Mouse (Mus musculus) forebrain, embryonic 12.5 days (tissue): ENCODE results near the gene 2310022A10Rik. TPM values are rescaled to one million over a fixed set of nuclear protein-coding genes. Genes with fewer than 3 reads are reported as not detected.

ENCODE experiments used
- ATAC-seq: fragments of 200-750 bp; cut with Nextera tagmentation; 2 replicates; pipeline ENCODE4 v1.8.0; 2017; ENCODE audit warnings: moderate TSS enrichment; ENCODE audit not compliant: low FRiP score
- H3K27ac ChIP-seq: fragments of 300-500 bp; sonication (generic); 2 replicates; pipeline ENCODE4 v1.5.1; 2016; ENCODE audit warnings: mild to moderate bottlenecking
- H3K27me3 ChIP-seq: fragments of 300-500 bp; sonication (generic); 2 replicates; pipeline ENCODE4 v1.6.1; 2016; ENCODE audit warnings: mild to moderate bottlenecking
- H3K36me3 ChIP-seq: fragments of 300-500 bp; sonication (generic); replicated peaks from 2 replicates; pipeline ENCODE4 v1.6.1; 2016; ENCODE audit warnings: mild to moderate bottlenecking
- H3K4me1 ChIP-seq: fragments of 300-500 bp; sonication (generic); 2 replicates; pipeline ENCODE4 v1.6.1; 2016
- H3K4me2 ChIP-seq: fragments of 300-500 bp; sonication (generic); 2 replicates; pipeline ENCODE4 v1.6.1; 2016; ENCODE audit warnings: mild to moderate bottlenecking, moderate library complexity
- H3K4me3 ChIP-seq: fragments of 300-500 bp; sonication (generic); replicated peaks from 2 replicates; pipeline ENCODE4 v1.5.1; 2016; ENCODE audit warnings: mild to moderate bottlenecking
- H3K9ac ChIP-seq: fragments of 300-500 bp; sonication (generic); 2 replicates; pipeline ENCODE4 v1.6.1; 2016; ENCODE audit warnings: mild to moderate bottlenecking
- H3K9me3 ChIP-seq: fragments of 300-500 bp; sonication (generic); 2 replicates; pipeline ENCODE4 v1.6.1; 2016
- WGBS: fragments of 180-500 bp; shearing (Covaris S2); methylation state at CpG from one replicate; pipeline ENCODE4 v1.1.7; 2016; 5-methylcytosine and 5-hydroxymethylcytosine counted together
- polyA plus RNA-seq: library from polyadenylated mRNA; unstranded; fragments of >200 nt; fragmentation: Nextera tagmentation; extraction: Ambion mirVana; gene quantifications from 2 replicates; pipeline ENCODE4 v1.2.1, GENCODE M21; 2016

2310022A10Rik gene
- polyA plus RNA-seq, 1 experiment from 2014 or later, result 38.7 TPM

GRCm38 (mm10) chr7:27577589-27577988, 24.6 kb downstream of the 2310022A10Rik start:
- Histone ChIP-seq H3K4me2 (no peak overlapping the region), H3K4me1 (no peaks in the 10 kb centered on the region), H3K27ac (no peak overlapping the region), H3K9ac (no peak overlapping the region), H3K36me3 (peaks cover 86% of the 10 kb centered on the region), H3K4me3 (no peak overlapping the region), H3K27me3 (no peaks in the 10 kb centered on the region), H3K9me3 (no peaks in the 10 kb centered on the region)
- ATAC-seq, result no peak
- 93% methylated on average over 6 of the region's 6 CpGs for WGBS

DNA sequence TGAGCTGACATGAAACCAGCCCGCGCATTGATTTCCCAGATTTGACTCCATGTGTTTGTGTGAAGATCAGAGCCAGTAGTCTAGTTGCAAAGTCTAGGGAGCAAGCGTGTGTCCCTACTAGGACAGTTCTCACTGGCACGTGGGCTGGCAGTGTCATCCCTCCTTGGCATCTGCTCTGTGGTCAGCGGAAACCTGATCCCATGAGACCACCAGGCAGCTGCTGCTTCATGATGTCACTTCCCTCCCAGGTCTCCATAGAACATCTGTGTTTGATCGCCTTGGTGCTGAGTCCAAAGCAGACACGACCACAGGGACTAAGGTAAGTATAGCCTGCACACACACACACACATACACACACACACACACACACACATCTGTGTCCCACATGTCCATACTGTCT, 25.4 kb downstream of the 2310022A10Rik start:
- ATAC-seq, result no peak
- Histone ChIP-seq H3K27me3 (no peaks in the 10 kb centered on the region), H3K4me3 (no peak overlapping the region), H3K27ac (no peak overlapping the region), H3K4me2 (no peak overlapping the region), H3K9me3 (no peaks in the 10 kb centered on the region), H3K4me1 (no peaks in the 10 kb centered on the region), H3K36me3 (peaks cover 91% of the 10 kb centered on the region), H3K9ac (no peak overlapping the region)
- WGBS, result 92% methylated on average over 7 of the region's 7 CpGs

- ATAC-seq, result no peak
- peaks cover 84% of the 10 kb centered on the region for H3K36me3 ChIP-seq
- WGBS, result 89% methylated on average over 14 of the region's 14 CpGs
These were observed 27.5 kb downstream of the 2310022A10Rik start for GRCm38 (mm10) chr7:27580380-27581174.

DNA sequence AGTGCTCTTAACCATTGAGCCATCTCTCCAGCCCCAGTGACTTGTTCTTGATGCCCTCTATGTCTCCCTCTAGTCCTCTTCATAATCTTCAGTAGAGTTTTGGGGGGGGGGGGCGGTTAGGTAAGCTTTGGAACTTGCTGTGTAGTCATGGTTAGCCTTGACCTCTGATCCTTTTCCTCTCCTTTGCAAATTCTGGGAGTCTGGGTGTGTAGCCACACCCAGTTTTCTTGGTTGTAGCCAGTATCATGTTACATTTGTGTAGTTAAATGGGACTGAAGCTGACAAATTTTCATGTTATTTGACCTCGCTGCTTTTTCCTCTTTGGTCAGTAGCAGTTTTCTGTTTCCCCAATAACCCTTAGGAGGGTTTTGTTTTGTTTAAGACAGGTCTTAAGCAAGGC, 33.8 kb downstream of the 2310022A10Rik start:
- Histone ChIP-seq H3K4me2 (no peak overlapping the region), H3K27me3 (no peaks in the 10 kb centered on the region), H3K4me1 (no peaks in the 10 kb centered on the region), H3K4me3 (no peak overlapping the region), H3K9ac (no peak overlapping the region), H3K9me3 (no peaks in the 10 kb centered on the region), H3K36me3 (peaks cover 24% of the 10 kb centered on the region), H3K27ac (no peak overlapping the region)
- no peak for ATAC-seq
- WGBS, result 70% methylated on average over 2 of the region's 2 CpGs

More at GRCm38 (mm10) chr7:27580380-27581174, 27.5 kb downstream of the 2310022A10Rik start:
- Histone ChIP-seq H3K4me1 (no peaks in the 10 kb centered on the region), H3K27me3 (no peaks in the 10 kb centered on the region), H3K4me3 (no peak overlapping the region), H3K9me3 (no peaks in the 10 kb centered on the region), H3K9ac (no peak overlapping the region), H3K27ac (no peak overlapping the region), H3K4me2 (no peak overlapping the region)

DNA sequence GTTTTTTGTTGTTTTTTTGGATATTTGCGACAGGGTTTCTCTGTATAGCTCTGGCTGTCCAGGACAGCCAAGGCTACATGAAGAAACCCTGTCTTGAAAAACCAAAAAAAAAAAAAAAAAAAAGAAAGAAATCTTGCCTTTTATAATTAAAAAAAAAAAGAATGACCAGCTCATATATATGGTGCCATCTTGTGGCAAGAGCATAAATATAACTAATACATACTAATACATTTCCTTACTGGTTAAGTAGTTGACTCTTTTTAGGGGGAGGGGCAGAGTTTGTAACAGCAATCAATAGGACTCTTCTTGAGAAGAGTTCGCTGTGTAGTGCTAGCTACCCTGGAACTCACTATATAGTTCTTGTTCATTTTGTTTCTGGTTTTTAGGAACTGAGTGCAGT, 34.7 kb downstream of the 2310022A10Rik start:
- 87% methylated on average over 2 of the region's 2 CpGs for WGBS

DNA sequence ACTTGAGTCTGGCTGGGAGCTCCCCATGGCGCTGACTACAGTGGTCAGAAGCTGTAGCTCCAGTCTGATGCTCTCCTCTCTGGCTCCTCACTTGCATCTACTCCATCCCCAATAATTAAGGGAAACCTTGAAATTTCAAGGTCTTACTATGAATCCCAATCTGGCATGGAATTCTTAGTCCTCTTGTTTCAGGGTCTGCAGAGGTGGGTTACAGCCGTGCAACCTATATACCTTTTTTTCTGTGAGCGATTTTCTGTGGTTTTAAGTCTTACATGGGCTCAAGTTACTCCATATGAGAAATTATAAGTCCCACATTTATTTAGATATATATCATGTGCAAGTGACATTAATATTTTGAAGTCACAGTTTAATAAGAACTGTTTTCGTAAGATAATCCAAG, 37.1 kb downstream of the 2310022A10Rik start:
- WGBS, result 93% methylated on average over 4 of the region's 4 CpGs
- Histone ChIP-seq H3K4me3 (no peak overlapping the region), H3K36me3 (peaks cover 5% of the 10 kb centered on the region; the same call in 1 of the 2 replicates), H3K4me2 (no peak overlapping the region), H3K9me3 (no peaks in the 10 kb centered on the region), H3K27ac (no peak overlapping the region), H3K27me3 (no peaks in the 10 kb centered on the region), H3K4me1 (peaks cover 16% of the 10 kb centered on the region), H3K9ac (no peak overlapping the region)
- no peak for ATAC-seq

More for the DNA sequence above, 34.7 kb downstream of the 2310022A10Rik start:
- Histone ChIP-seq H3K4me1 (peaks cover 3% of the 10 kb centered on the region), H3K4me3 (no peak overlapping the region), H3K36me3 (peaks cover 16% of the 10 kb centered on the region), H3K27ac (no peak overlapping the region), H3K4me2 (no peak overlapping the region), H3K9ac (no peak overlapping the region), H3K27me3 (no peaks in the 10 kb centered on the region), H3K9me3 (no peaks in the 10 kb centered on the region)
- ATAC-seq, result no peak

DNA sequence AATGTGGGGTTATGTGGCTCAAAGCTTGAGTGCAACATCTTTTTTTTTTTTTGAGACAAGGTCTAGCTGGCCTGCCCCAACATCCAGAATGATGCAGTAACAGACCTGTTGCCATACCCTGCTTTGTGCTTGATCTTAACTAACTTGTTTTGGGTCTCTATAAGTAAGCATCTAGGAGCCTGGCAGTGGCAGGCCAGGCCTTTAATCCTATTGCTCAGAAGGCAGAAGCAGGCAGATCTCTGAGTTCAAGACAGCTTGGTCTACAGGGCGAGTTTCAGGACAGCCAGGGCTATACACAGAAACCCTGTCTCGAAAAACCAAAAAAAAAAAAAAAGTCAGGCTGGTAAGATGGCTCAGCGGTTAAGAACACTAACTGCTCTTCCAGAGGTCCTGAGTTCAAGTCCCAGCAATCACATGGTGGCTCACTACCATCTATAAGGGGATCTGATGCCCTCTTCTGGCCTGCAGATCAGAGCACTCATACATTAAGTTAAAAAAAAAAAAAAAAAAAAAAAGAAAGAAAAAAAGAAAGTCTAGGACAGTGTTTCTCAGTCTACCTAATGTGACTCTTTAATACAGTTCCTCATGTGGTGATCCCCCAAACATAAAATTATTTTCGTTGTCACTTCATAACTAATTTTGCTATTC, 37.7 kb downstream of the 2310022A10Rik start:
- Histone ChIP-seq H3K9ac (peak overlapping the region; percentile 31; the same call in 1 of the 2 replicates), H3K4me2 (peak overlapping the region; percentile 76), H3K27me3 (no peaks in the 10 kb centered on the region), H3K9me3 (no peaks in the 10 kb centered on the region), H3K4me1 (peaks cover 17% of the 10 kb centered on the region), H3K4me3 (peak overlapping the region; percentile 74), H3K27ac (peak overlapping the region; percentile 99), H3K36me3 (0 out of 2 replicates have a peak, but pooled peaks cover 5% of the 10 kb centered on the region)
- no peak for ATAC-seq
- 63% methylated on average over 4 of the region's 4 CpGs for WGBS

DNA sequence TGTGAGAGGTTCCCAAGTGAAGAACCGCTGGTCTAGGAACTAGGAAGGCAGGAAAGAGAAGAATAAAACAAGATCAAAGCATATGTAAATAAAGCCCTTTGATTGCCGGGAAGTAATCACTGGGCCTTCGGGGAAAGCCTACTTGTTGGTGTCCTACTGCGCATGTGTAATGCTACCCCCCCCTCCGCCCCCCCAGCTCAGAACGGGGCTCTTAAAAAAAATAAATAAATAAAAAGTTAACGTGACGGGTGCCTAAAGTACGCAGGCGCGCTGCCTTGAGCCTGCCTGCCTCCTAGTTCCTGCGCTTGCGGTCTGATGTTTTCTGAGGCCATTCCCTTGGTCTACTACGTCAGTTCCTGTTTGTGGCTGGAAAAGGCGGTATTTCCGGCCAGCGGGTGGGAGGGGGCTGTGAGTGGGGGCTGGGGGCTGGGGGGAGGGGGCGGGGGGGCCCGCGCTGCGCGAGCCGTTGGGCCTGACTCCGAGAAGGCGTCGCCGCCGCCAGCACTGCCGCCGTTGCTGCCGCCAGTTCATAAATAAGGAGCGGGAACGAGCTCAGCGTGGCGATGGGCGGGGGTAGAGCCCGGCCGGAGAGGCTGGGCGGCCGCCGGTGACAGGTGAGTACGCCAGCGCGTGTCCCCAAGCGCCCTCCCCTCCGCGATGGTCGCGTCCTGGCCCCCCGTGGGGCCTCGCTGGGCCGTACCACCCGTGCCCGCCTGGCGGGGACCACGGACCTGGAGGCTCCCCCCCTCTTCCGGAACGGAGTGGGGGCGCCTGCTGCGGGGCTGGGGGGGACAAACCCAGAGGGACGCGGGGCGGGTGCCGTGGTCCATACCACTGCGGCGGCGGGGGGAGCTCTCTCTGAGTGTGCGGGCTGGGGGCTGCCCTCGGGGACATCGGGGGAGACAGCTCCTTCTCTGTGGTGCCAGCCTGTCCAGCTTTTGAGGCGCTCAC, 38.5 kb downstream of the 2310022A10Rik start, which contains the start of gene Akt2:
TSS of gene Akt2 (plus strand) at position 287 of the 951 bp plus-strand sequence.
- Histone ChIP-seq H3K27ac (peak within 1 kb of the TSS; percentile 99), H3K4me2 (peak within 1 kb of the TSS; percentile 76), H3K9ac (peak within 1 kb of the TSS; percentile 87), H3K36me3 (0 out of 2 replicates have a peak, but pooled peaks cover 5% of the 10 kb centered on the region), H3K4me1 (peaks cover 24% of the 10 kb centered on the region), H3K9me3 (no peaks in the 10 kb centered on the region), H3K27me3 (no peaks in the 10 kb centered on the region), H3K4me3 (peak within 1 kb of the TSS; percentile 74)
- under 1% methylated on average over 65 of the region's 71 CpGs for WGBS
- peak; percentile 93 for ATAC-seq

DNA sequence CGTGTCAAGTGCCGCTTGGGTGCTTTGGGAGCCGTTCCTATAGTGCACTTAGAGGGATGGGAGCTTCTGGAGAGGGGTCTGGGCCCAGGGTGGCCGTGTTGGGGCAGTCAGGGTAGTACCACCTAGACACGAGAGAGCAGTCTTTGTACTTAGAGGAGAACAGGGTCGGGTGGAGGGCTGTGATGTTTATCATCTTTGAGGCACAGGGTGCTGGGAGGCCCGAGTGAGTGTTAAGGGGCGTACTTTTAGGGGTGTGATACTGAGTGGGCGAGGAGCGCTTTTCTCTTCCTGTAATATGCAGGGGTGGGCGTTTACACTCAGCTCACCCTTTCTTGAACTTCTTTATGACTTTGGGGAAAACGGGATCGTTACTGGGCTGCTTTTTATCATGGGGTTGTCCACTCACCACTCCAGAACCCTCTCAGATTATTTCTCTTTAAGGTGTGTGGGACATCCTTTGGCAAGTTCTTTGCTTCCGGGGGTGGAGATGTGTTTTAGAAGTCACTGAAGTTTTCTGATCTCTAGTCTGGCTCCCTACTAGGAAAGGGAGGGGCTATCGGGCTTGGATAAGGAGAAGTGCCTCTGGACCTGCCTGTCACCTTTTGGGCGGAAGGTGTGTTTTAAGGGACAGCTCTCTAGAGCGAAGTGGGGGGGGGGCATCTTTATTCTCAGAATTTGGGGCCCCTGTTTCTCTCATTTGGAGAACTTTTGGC, 39.3 kb downstream of the 2310022A10Rik start:
- Histone ChIP-seq H3K4me2 (peak overlapping the region; percentile 76), H3K36me3 (0 out of 2 replicates have a peak, but pooled peaks cover 5% of the 10 kb centered on the region), H3K27me3 (no peaks in the 10 kb centered on the region), H3K9me3 (no peaks in the 10 kb centered on the region), H3K27ac (peak overlapping the region; percentile 99), H3K9ac (peak overlapping the region; percentile 87), H3K4me3 (peak overlapping the region; percentile 74), H3K4me1 (peaks cover 31% of the 10 kb centered on the region)
- WGBS, result 4% methylated on average over 17 of the region's 17 CpGs
- peak; percentile 77 for ATAC-seq

- Histone ChIP-seq H3K36me3 (0 out of 2 replicates have a peak, but pooled peaks cover 5% of the 10 kb centered on the region), H3K27ac (peak overlapping the region; percentile 99), H3K9me3 (no peaks in the 10 kb centered on the region), H3K27me3 (no peaks in the 10 kb centered on the region), H3K4me1 (peaks cover 31% of the 10 kb centered on the region), H3K4me2 (peak overlapping the region; percentile 76), H3K4me3 (peak overlapping the region; percentile 74), H3K9ac (peak overlapping the region; percentile 87)
- ATAC-seq, result no peak
- WGBS, result 78% methylated on average over 12 of the region's 12 CpGs
These were observed 40.1 kb downstream of the 2310022A10Rik start for GRCm38 (mm10) chr7:27592934-27593645.
